Mouse (Mus musculus) CD4-positive, CD25-positive, alpha-beta regulatory T cell (primary cell): ENCODE measurements around the gene Gosr1. TPM values are rescaled to one million over a fixed set of nuclear protein-coding genes. Genes with fewer than 3 reads are reported as not detected.

Source experiments
- polyA plus RNA-seq: library from polyadenylated mRNA; unstranded; fragments of 100-300 nt; shearing (Covaris generic); gene quantifications from one replicate; pipeline ENCODE4 v1.2.1, GENCODE M21; 2017

Gosr1 gene
- polyA plus RNA-seq, result 60.8 TPM

GRCm38 (mm10) chr11:76763053-76763740, at the start of gene Gosr1:
Gosr1 (minus strand) TSS chr11:76763579.

DNA sequence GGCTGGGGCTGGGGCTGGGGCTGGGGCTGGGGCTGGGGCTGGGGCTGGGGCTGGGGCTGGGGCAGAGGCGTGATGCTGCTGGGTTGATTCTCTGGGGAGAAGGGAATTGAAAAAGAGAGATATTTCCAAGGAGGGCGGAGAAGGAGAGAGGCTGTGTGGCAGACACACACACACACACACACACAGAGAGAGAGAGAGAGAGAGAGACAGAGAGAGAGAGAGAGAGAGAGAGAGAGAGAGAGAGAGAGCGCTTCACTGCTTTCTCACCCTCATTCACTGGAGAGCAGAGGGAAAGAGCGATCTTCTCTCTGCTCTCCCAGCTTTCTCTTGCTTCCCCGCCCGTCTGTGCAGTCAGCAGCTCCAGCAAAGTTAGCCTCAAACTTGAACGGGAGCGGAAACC, 83.9 kb downstream of the Gosr1 start, which contains the start of gene Trarg1:
Gene Trarg1 (plus strand): TSS at position 301 of the 400 bp plus-strand sequence.

Other genes with a start within 250 kb of the Gosr1 start
- gene Abr, start 141.3 kb downstream of the Gosr1 start, polyA plus RNA-seq, result 51.1 TPM
- not detected for gene Bhlha9, start 91.1 kb downstream of the Gosr1 start, polyA plus RNA-seq
- not detected for gene Trarg1, start 83.8 kb downstream of the Gosr1 start, polyA plus RNA-seq
- gene Cpd, start 83.4 kb upstream of the Gosr1 start, polyA plus RNA-seq, result 6.7 TPM
- gene Tmigd1, start 138.6 kb upstream of the Gosr1 start, polyA plus RNA-seq, result 0.54 TPM
- 62.6 TPM for gene Blmh, start 161.2 kb upstream of the Gosr1 start, polyA plus RNA-seq
- 0.13 TPM for gene Slc6a4, start 235.0 kb upstream of the Gosr1 start, polyA plus RNA-seq